Mouse (Mus musculus) hindbrain, embryonic 14.5 days (tissue): ENCODE results near the gene Mgat4d. TPM values are rescaled to one million over a fixed set of nuclear protein-coding genes. Genes with fewer than 3 reads are reported as not detected.
A peak's percentile ranks its signal among the peaks of the same experiment; 100 is the strongest.

Experiments
- ATAC-seq: fragments of 200-750 bp; cut with Nextera tagmentation; 2 replicates; pipeline ENCODE4 v1.8.0; 2017; ENCODE audit warnings: moderate number of reproducible peaks, mild to moderate bottlenecking, moderate TSS enrichment, moderate library complexity; ENCODE audit not compliant: low FRiP score
- DNase-seq: peaks from one replicate; pipeline ENCODE4 v3.0.0-alpha.2; 2015; ENCODE audit warnings: low spot score
- H3K27ac ChIP-seq: fragments of 300-500 bp; sonication (generic); 2 replicates; pipeline ENCODE4 v1.5.1; 2014; ENCODE audit warnings: mild to moderate bottlenecking, moderate library complexity
- H3K27me3 ChIP-seq: fragments of 300-500 bp; sonication (generic); 2 replicates; pipeline ENCODE4 v1.6.1; 2014; ENCODE audit warnings: mild to moderate bottlenecking, low read length, mixed read lengths; ENCODE audit not compliant: control insufficient read depth, insufficient read depth
- H3K36me3 ChIP-seq: fragments of 300-500 bp; sonication (generic); replicated peaks from 2 replicates; pipeline ENCODE4 v1.6.1; 2014; ENCODE audit not compliant: control insufficient read depth, insufficient read depth
- H3K4me1 ChIP-seq: fragments of 300-500 bp; sonication (generic); replicated peaks from 2 replicates; pipeline ENCODE4 v1.6.1; 2014; ENCODE audit warnings: antibody characterized with exemption, low read length, mixed read lengths; ENCODE audit not compliant: control insufficient read depth, insufficient read depth
- H3K4me2 ChIP-seq: fragments of 300-500 bp; sonication (generic); replicated peaks from 2 replicates; pipeline ENCODE4 v1.6.1; 2014; ENCODE audit warnings: mild to moderate bottlenecking, moderate library complexity
- H3K4me3 ChIP-seq: fragments of 300-500 bp; sonication (generic); replicated peaks from 2 replicates; pipeline ENCODE4 v1.5.1; 2014; ENCODE audit warnings: mild to moderate bottlenecking, low read length
- H3K9ac ChIP-seq: fragments of 300-500 bp; sonication (generic); 2 replicates; pipeline ENCODE4 v1.6.1; 2014
- H3K9me3 ChIP-seq: fragments of 300-500 bp; sonication (generic); 2 replicates; pipeline ENCODE4 v1.6.1; 2016; ENCODE audit warnings: low read length; ENCODE audit not compliant: control insufficient read depth
- WGBS: fragments of 180-500 bp; shearing (Covaris S2); extraction: QIAGEN DNeasy Blood & Tissue Kit; methylation state at CpG from one replicate; pipeline ENCODE4 v1.1.7; 2014; 5-methylcytosine and 5-hydroxymethylcytosine counted together
- polyA plus RNA-seq: library from polyadenylated mRNA; unstranded; fragments of >200 nt; fragmentation: Nextera tagmentation; extraction: Ambion mirVana; gene quantifications from 2 replicates; pipeline ENCODE4 v1.2.1, GENCODE M21; 2014

Gene Mgat4d
- polyA plus RNA-seq, 1 experiment from 2014 or later: not detected

DNA sequence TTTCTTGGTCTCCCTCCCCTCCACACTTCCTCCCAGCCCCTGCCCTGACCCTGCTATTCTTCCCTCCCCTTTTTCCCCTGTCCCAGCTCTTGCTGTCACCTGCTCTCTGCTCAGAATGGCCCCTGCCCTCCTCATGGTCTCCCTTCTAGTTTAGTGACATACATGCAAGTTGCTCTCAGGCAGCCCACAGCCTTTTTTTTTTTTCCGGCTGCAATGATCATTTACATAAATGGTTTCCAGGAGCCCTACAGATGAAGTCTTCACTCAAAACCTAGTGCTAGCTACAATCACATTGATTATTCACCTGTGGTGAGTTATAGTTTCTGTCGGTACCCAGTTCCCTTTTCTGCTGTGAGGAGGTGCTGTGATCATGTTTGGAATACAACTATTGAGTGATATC, 32.7 kb downstream of the Mgat4d start:
- Histone ChIP-seq H3K27me3 (no peaks in the 10 kb centered on the region), H3K27ac (no peak overlapping the region), H3K4me1 (no peaks in the 10 kb centered on the region), H3K9ac (no peak overlapping the region), H3K4me2 (no peak overlapping the region), H3K9me3 (no peaks in the 10 kb centered on the region), H3K4me3 (no peak overlapping the region), H3K36me3 (no peaks in the 10 kb centered on the region)
- DNase-seq: no peak
- 70% methylated on average over 2 of the region's 2 CpGs for WGBS
- no peak for ATAC-seq

DNA sequence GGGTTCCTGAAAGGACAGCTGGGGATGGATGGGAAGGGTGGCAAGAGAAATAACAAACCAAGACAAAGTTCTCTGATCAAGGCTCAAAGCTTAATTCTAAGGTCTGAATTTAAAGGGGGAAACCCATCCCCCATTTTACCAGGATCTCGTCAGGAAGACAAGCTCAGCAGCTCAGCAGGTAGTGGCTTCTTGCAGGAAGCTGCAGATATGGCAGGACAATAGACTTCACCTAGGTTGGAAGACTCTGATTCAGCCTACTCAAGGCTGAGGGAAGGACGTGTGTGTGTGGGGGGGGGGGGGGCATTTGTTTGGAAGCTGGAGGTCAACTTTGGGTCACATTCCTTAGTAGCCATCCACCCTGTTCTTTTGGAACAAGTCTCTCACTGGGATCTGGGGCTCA, 34.6 kb downstream of the Mgat4d start:
- H3K4me2 ChIP-seq: no peak overlapping the region
- no peaks in the 10 kb centered on the region for H3K9me3 ChIP-seq
- no peak overlapping the region for H3K4me3 ChIP-seq
- no peak overlapping the region for H3K27ac ChIP-seq
- no peak overlapping the region for H3K9ac ChIP-seq
- WGBS: 34% methylated on average over 2 of the region's 2 CpGs
- DNase-seq (no peak), ATAC-seq (no peak)
- no peaks in the 10 kb centered on the region for H3K36me3 ChIP-seq
- H3K27me3 ChIP-seq: no peaks in the 10 kb centered on the region
- no peaks in the 10 kb centered on the region for H3K4me1 ChIP-seq

DNA sequence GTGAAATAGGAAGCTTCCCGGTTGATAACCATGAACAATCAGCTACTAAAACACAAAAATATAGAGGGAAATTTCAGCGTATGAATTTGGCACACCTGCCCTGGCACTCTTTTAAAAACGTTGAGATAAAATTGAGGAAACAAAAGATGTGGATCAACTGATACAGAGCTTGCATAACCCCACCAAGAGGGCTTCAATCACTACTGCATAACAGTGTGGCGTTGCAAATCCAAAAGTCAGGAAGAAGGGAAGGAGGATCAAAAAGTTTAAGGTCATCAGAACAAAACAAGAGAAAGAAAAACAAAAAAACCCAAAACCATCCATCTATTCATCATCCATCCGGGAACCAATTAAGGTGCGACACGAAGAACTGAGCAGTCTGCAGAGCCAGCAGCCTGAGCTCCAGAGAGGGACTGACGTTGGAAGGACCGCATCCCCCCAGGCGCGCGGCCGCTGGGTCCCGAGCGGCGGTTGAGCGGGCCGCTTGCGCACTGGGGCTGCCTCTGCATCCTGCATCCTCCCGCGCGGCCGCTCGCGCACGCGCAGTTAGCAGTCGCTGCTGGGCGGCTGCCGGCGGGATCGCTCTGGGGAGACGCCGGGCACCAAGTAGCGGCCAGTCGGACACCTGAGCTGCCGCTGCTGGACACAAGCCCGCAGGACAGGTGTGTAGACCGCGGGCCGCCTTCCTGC, 41.2 kb downstream of the Mgat4d start, which contains the start of gene Clgn:
Clgn (plus strand) TSS at position 552 of the 690 bp plus-strand sequence.
- peak within 1 kb of the TSS; percentile 68 for H3K4me3 ChIP-seq
- peak within 1 kb of the TSS; percentile 81 for H3K9ac ChIP-seq
- H3K36me3 ChIP-seq: no peaks in the 10 kb centered on the region
- no peaks in the 10 kb centered on the region for H3K27me3 ChIP-seq
- ATAC-seq (peak; percentile 93), DNase-seq (peak; percentile 84)
- H3K9me3 ChIP-seq: no peaks in the 10 kb centered on the region
- H3K4me1 ChIP-seq: no peaks in the 10 kb centered on the region
- peak within 1 kb of the TSS; percentile 77 for H3K4me2 ChIP-seq
- no peak within 1 kb of the TSS for H3K27ac ChIP-seq
- 5% methylated on average over 41 of the region's 41 CpGs for WGBS

DNA sequence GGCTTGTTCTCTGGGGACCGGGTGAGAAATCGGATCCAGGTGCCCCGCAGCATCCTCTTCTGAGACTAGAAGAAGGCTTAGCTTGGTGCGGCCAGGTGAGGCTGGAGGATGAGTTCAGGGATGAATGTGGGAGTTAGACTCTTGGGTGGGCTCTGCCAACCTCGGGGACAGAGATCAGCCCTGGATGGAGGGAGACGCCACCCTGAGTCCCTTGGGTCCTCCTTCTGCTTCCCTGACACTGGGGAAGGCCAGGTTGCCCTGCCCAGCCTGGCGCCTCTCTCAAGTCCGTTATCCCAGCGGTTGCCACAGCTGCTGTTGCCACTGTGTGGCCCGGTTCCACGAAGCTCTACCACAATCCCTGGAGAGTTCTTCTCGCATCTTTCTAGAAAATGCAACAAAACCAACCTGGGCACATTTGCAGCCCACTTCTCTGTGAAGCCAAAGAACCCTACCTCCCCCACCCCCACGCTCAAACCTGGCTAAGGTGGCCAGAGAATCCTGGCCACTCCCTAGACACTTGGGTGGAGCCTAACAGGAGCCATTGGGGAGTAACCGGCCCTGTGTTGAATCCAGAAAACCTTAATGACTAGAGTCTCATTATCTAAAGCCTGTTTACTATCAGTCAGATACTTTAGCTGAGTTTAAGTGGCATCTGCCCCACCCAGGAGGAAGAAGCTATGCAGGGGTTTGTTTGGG, 41.9 kb downstream of the Mgat4d start:
- WGBS: 8% methylated on average over 14 of the region's 14 CpGs
- H3K4me2 ChIP-seq: peak overlapping the region; percentile 77
- ATAC-seq: peak; percentile 74
- no peak for DNase-seq
- peak overlapping the region; percentile 81 for H3K9ac ChIP-seq
- H3K4me3 ChIP-seq: peak overlapping the region; percentile 68
- H3K4me1 ChIP-seq: no peaks in the 10 kb centered on the region
- no peaks in the 10 kb centered on the region for H3K9me3 ChIP-seq
- H3K27me3 ChIP-seq: no peaks in the 10 kb centered on the region
- H3K27ac ChIP-seq: no peak overlapping the region
- no peaks in the 10 kb centered on the region for H3K36me3 ChIP-seq

DNA sequence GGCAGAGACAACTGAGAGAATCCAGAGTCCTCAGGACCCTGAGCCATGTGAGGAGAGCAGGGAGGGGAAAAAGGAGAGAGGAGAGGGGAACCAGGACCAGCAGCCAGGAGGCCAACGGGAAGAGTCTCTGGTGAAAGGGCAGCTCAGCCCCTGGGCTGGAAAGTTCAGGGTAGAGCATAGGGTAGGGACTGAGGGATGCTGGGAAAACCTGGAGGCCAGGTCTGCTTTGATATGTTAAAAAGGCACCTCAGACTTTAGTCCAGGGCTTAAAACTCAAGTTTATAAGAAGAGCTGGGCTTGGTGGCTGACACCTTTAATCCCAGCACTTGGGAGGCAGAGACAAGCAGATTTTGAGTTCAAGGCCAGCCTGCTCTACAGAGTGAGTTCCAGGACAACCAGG, 44.2 kb downstream of the Mgat4d start:
- ATAC-seq: no peak
- no peak overlapping the region for H3K4me2 ChIP-seq
- H3K36me3 ChIP-seq: no peaks in the 10 kb centered on the region
- H3K9me3 ChIP-seq: no peaks in the 10 kb centered on the region
- no peaks in the 10 kb centered on the region for H3K4me1 ChIP-seq
- H3K27me3 ChIP-seq: no peaks in the 10 kb centered on the region
- 67% methylated on average over 1 of the region's 1 CpGs for whole genome bisulfite sequencing
- H3K4me3 ChIP-seq: no peak overlapping the region
- no peak overlapping the region for H3K9ac ChIP-seq
- DNase-seq: no peak
- no peak overlapping the region for H3K27ac ChIP-seq

DNA sequence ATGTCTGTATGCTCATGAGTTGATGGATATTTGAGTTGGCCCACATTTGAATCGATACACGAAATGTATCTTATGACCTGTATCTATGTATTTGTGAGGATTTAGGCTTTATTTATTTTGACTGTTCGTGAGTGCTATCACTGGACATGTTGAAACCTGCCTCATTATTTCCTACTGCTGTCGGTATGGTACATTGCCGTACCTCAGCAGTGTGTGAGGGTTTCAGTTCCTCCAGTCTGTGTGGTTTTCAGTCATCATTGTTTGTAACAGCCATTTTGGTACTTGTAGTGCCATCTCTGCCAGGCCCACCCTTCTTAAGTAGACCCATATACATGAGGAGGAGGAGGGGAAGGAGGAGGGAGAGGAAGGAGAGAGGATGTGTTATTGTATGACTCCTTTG, 46.1 kb downstream of the Mgat4d start:
- Histone ChIP-seq H3K4me3 (no peak overlapping the region), H3K4me2 (no peak overlapping the region), H3K36me3 (no peaks in the 10 kb centered on the region), H3K9ac (no peak overlapping the region), H3K4me1 (no peaks in the 10 kb centered on the region), H3K27ac (no peak overlapping the region), H3K27me3 (no peaks in the 10 kb centered on the region), H3K9me3 (no peaks in the 10 kb centered on the region)
- ATAC-seq: no peak
- DNase-seq: no peak
- 93% methylated on average over 5 of the region's 5 CpGs for WGBS

DNA sequence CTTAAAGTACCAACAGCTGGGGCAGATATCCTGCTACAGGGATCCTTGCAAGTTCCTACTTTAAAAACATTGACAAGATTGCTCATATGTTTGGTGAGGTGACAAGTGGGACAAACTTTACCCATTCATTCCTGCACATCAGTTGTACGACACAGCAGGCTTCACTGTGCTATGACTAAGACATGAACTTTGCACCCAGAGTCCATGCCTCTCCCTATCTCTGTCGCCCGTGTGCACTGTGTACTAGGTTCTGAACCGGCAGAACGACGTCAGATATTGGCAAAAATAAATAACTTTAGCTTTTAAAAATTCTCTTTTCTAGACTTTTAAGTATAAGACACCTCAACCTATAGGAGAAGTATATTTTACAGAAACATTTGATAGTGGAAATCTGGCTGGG, 48.4 kb downstream of the Mgat4d start:
- H3K4me3 ChIP-seq: no peak overlapping the region
- no peaks in the 10 kb centered on the region for H3K27me3 ChIP-seq

DNA sequence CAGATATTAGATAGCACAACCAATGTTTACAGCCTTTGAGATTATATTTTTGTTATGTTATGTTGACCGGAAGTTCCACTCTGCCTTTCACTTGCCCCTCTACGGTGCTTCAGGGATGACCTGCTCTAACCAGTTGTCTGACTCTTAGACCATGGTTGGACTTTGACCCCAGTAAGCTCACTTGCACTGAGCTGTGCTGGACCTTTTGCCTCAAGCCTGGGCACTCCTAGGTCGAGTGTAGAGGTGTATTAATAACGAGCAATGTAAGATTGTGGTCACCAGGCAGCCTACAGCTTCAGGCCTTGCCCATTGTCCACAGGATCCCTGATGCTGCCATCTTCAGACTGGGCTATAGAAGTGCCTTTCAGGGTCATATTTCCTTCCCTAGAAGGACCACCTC, 49.5 kb downstream of the Mgat4d start:
- DNase-seq (no peak), ATAC-seq (no peak)
- Histone ChIP-seq H3K9me3 (no peaks in the 10 kb centered on the region), H3K4me3 (no peak overlapping the region), H3K27me3 (no peaks in the 10 kb centered on the region), H3K27ac (no peak overlapping the region), H3K4me2 (no peak overlapping the region), H3K4me1 (no peaks in the 10 kb centered on the region), H3K36me3 (no peaks in the 10 kb centered on the region), H3K9ac (no peak overlapping the region)
- WGBS: 74% methylated on average over 4 of the region's 4 CpGs

More for the DNA sequence above, 48.4 kb downstream of the Mgat4d start:
- WGBS: 92% methylated on average over 6 of the region's 6 CpGs
- no peaks in the 10 kb centered on the region for H3K36me3 ChIP-seq
- no peaks in the 10 kb centered on the region for H3K9me3 ChIP-seq
- ATAC-seq (no peak), DNase-seq (no peak)
- no peak overlapping the region for H3K9ac ChIP-seq
- H3K4me1 ChIP-seq: no peaks in the 10 kb centered on the region
- H3K4me2 ChIP-seq: no peak overlapping the region
- no peak overlapping the region for H3K27ac ChIP-seq

DNA sequence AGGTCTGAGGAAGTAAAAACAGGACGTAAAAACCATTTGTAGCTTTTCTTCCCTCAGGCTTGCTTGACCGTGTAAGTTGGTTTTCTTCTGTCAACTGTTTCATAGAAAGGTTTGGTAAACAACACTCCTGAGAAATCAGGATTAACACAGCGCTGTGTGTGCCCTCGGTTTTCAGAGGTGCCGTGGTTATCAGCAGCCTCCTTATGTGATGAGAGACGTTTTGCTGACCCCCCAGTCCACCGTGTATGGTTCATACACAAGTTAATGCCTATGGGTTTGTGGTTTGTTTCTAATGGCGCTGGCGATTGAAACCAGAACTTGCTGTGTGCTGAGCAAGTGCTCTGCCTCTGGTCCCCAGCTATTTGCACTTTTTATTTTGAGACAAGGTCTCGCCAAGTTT, 57.3 kb downstream of the Mgat4d start:
- no peak overlapping the region for H3K4me3 ChIP-seq
- H3K4me1 ChIP-seq: no peaks in the 10 kb centered on the region
- ATAC-seq: no peak
- no peaks in the 10 kb centered on the region for H3K36me3 ChIP-seq
- no peak overlapping the region for H3K9ac ChIP-seq
- H3K27ac ChIP-seq: no peak overlapping the region
- H3K27me3 ChIP-seq: no peaks in the 10 kb centered on the region
- no peak overlapping the region for H3K4me2 ChIP-seq
- H3K9me3 ChIP-seq: no peaks in the 10 kb centered on the region
- WGBS: 86% methylated on average over 10 of the region's 10 CpGs
- DNase-seq: no peak
